Mouse (Mus musculus) intestine, embryonic 16.5 days (tissue): ENCODE measurements around the gene Dcst1. TPM values are rescaled to one million over a fixed set of nuclear protein-coding genes. Genes with fewer than 3 reads are reported as not detected.
A peak's percentile ranks its signal among the peaks of the same experiment; 100 is the strongest.

Source experiments
- ATAC-seq: fragments of 200-750 bp; cut with Nextera tagmentation; 2 replicates; pipeline ENCODE4 v1.8.0; 2017; ENCODE audit warnings: moderate TSS enrichment, moderate library complexity
- H3K27ac ChIP-seq: fragments of 300-500 bp; sonication (generic); 2 replicates; pipeline ENCODE4 v1.5.1; 2014; ENCODE audit warnings: mild to moderate bottlenecking, low read length
- H3K27me3 ChIP-seq: fragments of 300-500 bp; sonication (generic); replicated peaks from 2 replicates; pipeline ENCODE4 v1.6.1; 2014; ENCODE audit warnings: low read length, control low read depth, mixed read lengths; ENCODE audit not compliant: control insufficient read depth, insufficient read depth
- H3K36me3 ChIP-seq: fragments of 300-500 bp; sonication (generic); 2 replicates; pipeline ENCODE4 v1.6.1; 2014; ENCODE audit warnings: low read length, control low read depth; ENCODE audit not compliant: control insufficient read depth, insufficient read depth
- H3K4me1 ChIP-seq: fragments of 300-500 bp; sonication (generic); 2 replicates; pipeline ENCODE4 v1.6.1; 2014; ENCODE audit warnings: low read length, control low read depth, mixed read lengths; ENCODE audit not compliant: control insufficient read depth, insufficient read depth
- H3K4me2 ChIP-seq: fragments of 300-500 bp; sonication (generic); 2 replicates; pipeline ENCODE4 v1.6.1; 2014; ENCODE audit warnings: low read depth, low read length, control low read depth
- H3K4me3 ChIP-seq: fragments of 300-500 bp; sonication (generic); 2 replicates; pipeline ENCODE4 v1.5.1; 2014; ENCODE audit warnings: mild to moderate bottlenecking, low read length
- H3K9ac ChIP-seq: fragments of 300-500 bp; sonication (generic); 2 replicates; pipeline ENCODE4 v1.6.1; 2014; ENCODE audit warnings: low read depth, low read length
- H3K9me3 ChIP-seq: fragments of 300-500 bp; sonication (generic); 2 replicates; pipeline ENCODE4 v1.6.1; 2016; ENCODE audit warnings: low read length, control low read depth; ENCODE audit not compliant: control insufficient read depth
- WGBS: fragments of 180-500 bp; shearing (Covaris S2); extraction: QIAGEN DNeasy Blood & Tissue Kit; methylation state at CpG from one replicate; pipeline ENCODE4 v1.1.7; 2014; 5-methylcytosine and 5-hydroxymethylcytosine counted together
- polyA plus RNA-seq: library from polyadenylated mRNA; unstranded; fragments of >200 nt; fragmentation: Nextera tagmentation; extraction: Ambion mirVana; gene quantifications from 2 replicates; pipeline ENCODE4 v1.2.1, GENCODE M21; 2015

The Dcst1 gene
- polyA plus RNA-seq, 1 experiment from 2014 or later, result 3.5 TPM

DNA sequence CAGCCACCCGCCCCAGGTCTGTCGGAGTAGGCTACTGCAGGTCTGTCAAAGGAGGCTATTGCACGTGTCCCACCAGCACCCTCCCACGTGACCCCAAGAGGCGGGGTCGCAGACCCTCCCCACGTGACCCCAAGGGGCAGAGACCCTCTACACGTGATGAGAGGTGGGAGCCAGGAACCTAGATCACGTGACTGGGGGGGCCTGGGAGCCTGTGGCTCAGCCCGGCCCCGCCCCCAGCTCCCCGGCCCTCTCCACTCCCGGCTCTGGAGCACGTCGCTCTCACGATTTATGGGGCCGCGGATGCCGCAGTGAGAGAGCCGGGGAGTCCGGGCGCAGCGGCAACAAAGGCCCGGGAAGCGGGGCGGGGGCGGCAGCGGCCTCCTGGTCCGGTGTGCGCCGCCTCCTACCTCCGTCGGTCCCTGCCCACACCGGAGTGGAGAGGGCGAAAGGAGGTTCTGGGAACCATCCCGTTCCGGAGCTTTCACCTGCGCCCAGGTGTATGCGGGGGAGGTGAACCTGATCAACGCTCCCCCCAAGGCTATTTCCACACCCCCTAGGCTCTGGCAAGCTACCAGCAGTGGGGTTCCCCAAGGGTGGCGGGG lies 44.4 kb downstream of the Dcst1 start:
- ATAC-seq, result peak; percentile 18; the same call in 1 of the 2 replicates
- peaks cover 48% of the 10 kb centered on the region for H3K4me1 ChIP-seq
- WGBS, result under 1% methylated on average over 40 of the region's 41 CpGs

DNA sequence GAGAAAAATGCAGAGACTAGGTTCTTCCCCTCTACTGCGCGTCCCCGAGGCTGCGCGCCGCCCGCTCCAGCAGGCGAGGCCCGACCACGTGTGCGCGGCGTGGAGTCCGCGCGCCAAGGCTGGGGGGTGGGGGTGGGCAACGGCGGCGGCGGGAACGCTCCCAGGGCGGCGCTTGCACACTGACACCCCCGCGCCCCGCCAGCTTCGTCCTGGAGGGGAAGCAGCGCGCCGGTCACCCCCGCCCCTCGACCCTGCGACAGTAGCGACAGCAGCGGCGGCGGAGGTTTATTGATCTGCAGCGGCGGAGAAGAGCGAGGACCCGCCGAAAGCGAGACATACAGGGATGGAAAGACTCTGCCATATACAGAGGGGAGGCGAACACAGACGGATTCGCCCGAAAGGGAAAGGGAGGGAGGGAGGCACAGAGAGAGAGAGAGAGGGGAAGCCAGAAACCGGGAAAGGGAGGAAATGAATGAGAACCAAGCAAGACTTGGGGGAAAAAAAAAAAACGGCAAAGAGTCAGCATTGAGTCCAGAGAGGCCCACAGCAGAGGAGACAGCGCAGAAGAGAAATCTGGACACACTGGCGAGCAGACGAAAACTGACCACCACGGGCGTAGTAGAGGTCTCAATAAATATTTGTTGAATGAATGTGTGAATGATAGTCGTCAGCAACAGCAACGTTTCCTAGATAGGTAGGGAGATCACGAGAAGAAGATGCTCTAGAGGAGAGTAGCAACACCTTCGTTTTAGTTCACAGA lies 45.3 kb downstream of the Dcst1 start:
- Histone ChIP-seq H3K4me1 (peaks cover 57% of the 10 kb centered on the region), H3K4me3 (peak overlapping the region; percentile 48), H3K27ac (no peak overlapping the region), H3K27me3 (peaks cover 30% of the 10 kb centered on the region; the same call in 1 of the 2 replicates), H3K36me3 (no peaks in the 10 kb centered on the region), H3K9ac (peak overlapping the region; percentile 65), H3K9me3 (no peaks in the 10 kb centered on the region), H3K4me2 (peak overlapping the region; percentile 98)
- 3% methylated on average over 58 of the region's 58 CpGs for WGBS
- ATAC-seq, result no peak

More for the DNA sequence above, 44.4 kb downstream of the Dcst1 start:
- Histone ChIP-seq H3K4me2 (peak overlapping the region; percentile 98), H3K9me3 (no peaks in the 10 kb centered on the region), H3K27ac (no peak overlapping the region), H3K4me3 (peak overlapping the region; percentile 64), H3K36me3 (no peaks in the 10 kb centered on the region), H3K9ac (peak overlapping the region; percentile 70), H3K27me3 (peaks cover 30% of the 10 kb centered on the region; the same call in 1 of the 2 replicates)

DNA sequence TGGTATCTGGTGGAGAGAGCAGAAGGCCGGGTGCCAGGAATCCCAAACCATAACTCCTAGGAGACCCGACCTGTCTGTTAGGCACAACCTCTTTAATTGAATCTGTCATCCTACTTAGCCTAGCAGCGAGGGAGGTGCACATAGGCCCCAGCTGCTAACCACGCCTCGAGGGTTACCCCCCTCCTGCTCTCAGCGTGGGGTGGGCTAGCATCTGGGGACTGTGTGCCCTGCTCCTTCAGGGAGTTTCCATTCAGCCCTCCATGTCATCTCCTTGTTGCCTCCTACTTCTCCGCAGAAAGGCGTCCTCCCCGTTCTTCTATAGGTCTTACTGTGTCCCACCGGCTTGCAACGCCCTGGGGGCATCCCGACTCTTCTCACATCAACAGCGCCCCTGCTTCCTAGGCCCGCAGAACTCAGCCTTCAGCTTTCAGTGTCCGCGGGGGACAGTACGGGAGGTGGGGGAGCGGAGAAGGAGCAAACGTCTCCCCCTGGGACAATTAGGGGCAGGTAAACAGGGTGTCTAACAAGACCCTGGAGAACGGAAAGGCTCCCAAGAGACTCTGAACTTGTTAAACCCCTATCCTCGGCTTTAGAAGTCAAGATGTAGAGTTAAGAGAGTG lies 46.0 kb downstream of the Dcst1 start:
- no peaks in the 10 kb centered on the region for H3K36me3 ChIP-seq
- H3K9me3 ChIP-seq, result no peaks in the 10 kb centered on the region
- H3K4me2 ChIP-seq, result peak overlapping the region; percentile 98
- H3K9ac ChIP-seq, result peak overlapping the region; percentile 65
- H3K4me1 ChIP-seq, result peaks cover 58% of the 10 kb centered on the region
- peak overlapping the region; percentile 48 for H3K4me3 ChIP-seq
- ATAC-seq, result no peak
- no peak overlapping the region for H3K27ac ChIP-seq
- WGBS, result 32% methylated on average over 21 of the region's 21 CpGs
- H3K27me3 ChIP-seq, result peaks cover 30% of the 10 kb centered on the region; the same call in 1 of the 2 replicates

DNA sequence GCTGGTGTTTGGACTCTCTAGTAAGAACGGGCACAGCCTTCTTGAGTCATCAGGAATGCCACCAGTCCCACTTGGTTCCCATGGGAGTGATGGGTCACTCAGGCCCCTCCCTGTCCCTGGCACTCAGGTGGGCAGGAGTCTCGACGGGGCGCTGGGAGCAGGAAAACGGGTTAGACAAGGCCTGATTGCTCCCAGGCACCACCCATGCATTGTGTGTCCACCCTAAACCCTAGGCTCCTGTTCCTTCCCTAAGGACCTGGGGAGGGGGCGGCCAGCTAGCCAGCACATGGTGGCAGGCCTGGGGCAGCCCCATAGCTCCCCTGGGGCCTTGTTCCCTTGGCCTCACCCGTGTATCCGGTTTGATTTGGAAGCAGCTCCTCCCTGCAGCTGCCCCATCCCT lies 46.7 kb downstream of the Dcst1 start:
- 77% methylated on average over 8 of the region's 8 CpGs for WGBS
- no peaks in the 10 kb centered on the region for H3K9me3 ChIP-seq
- H3K36me3 ChIP-seq, result no peaks in the 10 kb centered on the region
- H3K9ac ChIP-seq, result no peak overlapping the region
- H3K27me3 ChIP-seq, result peaks cover 30% of the 10 kb centered on the region; the same call in 1 of the 2 replicates
- no peak for ATAC-seq
- H3K4me1 ChIP-seq, result peaks cover 58% of the 10 kb centered on the region
- H3K4me3 ChIP-seq, result no peak overlapping the region
- H3K27ac ChIP-seq, result no peak overlapping the region
- no peak overlapping the region for H3K4me2 ChIP-seq

DNA sequence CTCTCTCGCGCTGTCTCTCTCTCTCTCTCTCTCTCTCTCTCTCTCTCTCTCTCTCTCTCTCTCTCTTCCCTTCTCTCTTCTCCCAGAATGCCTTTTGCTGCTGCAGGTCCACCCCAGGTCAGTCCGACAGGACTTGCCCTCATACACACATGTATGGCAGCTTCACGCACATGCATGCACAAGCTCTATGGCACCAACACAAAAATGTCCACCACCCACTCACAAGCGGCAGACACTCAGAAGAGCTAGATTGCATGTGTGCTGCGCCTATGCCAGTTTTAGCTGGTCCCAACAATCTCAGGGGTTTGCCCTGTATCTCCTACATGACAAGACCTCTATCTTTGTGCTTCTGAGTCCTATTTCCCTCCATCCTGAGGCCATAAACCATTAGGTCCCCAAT lies 47.8 kb downstream of the Dcst1 start:
- Histone ChIP-seq H3K4me1 (peaks cover 57% of the 10 kb centered on the region), H3K9ac (no peak overlapping the region), H3K4me2 (no peak overlapping the region), H3K9me3 (no peaks in the 10 kb centered on the region), H3K36me3 (no peaks in the 10 kb centered on the region), H3K27me3 (peaks cover 30% of the 10 kb centered on the region; the same call in 1 of the 2 replicates), H3K27ac (no peak overlapping the region), H3K4me3 (no peak overlapping the region)
- WGBS, result 53% methylated on average over 6 of the region's 6 CpGs
- ATAC-seq, result no peak

DNA sequence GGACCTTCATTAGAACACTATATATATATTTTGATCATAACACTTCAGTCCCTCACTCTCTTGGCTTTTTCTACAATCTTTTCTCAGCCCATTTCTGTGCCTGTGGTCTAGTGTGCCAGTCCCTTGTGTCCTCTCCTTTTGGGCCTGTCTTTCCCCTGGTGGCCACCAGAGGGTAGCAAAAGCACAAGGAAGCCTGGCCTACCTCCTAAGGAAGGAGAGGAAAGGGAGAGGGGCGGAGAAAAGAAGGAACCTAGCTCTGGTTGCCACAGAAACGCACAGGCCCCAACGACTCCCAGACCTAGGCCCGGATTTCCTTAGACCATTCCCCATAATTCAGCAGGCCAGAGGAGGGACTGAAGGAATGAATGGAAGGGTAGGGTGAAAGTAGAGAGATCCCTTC lies 48.2 kb downstream of the Dcst1 start:
- Histone ChIP-seq H3K9ac (peak overlapping the region; percentile 51; the same call in 1 of the 2 replicates), H3K9me3 (no peaks in the 10 kb centered on the region), H3K36me3 (no peaks in the 10 kb centered on the region), H3K4me2 (peak overlapping the region; percentile 69), H3K4me3 (peak overlapping the region; percentile 36; the same call in 1 of the 2 replicates), H3K27ac (peak overlapping the region; percentile 37; the same call in 1 of the 2 replicates), H3K4me1 (peaks cover 53% of the 10 kb centered on the region), H3K27me3 (peaks cover 30% of the 10 kb centered on the region; the same call in 1 of the 2 replicates)
- peak; percentile 58 for ATAC-seq
- WGBS, result 3% methylated on average over 4 of the region's 4 CpGs

DNA sequence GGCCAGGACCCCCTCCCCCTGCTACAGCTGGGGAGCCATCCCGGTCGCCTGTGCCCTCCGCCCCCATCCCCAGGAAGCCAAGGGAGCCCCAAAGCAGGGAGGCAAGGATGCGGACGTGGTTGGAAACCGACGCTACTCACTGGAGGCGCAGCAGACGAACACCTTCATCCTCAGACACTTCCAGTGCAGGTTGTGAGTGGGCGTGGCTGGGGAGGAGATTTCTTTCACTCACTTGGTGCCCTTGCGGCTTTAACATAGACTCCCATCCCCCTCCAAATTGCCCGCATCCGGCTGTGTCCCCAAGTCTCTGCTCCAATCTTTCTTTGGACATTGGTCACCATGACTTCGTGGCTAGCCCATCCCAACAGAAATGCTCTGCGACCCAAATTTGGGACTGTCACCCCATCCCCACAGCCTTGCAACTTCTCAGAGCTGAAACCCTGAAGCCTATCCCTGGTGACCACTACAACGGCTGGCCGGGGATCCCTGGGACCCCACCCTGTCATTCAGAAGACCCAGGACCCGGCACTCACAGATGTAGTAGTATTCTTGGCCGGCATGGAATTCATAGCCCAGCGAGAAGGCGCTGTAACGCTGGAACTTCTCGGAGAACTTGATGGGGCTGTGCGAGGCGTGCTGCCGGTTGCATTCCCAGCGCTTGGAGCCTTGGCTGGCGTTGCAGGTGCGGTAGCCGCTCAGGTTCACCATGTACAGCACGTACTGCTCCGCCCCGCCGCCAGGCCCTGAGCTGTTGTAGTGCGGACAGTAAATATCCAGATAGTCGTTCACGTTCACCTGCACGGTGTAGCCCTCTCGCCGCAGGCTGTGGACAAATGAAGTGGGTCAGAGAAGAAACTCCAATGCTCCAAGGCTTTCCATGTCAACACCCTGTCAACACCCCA lies 48.9 kb downstream of the Dcst1 start:
- H3K27ac ChIP-seq, result peak overlapping the region; percentile 37; the same call in 1 of the 2 replicates
- WGBS, result 17% methylated on average over 40 of the region's 40 CpGs
- H3K9ac ChIP-seq, result peak overlapping the region; percentile 51
- H3K9me3 ChIP-seq, result no peaks in the 10 kb centered on the region
- peak overlapping the region; percentile 69 for H3K4me2 ChIP-seq
- H3K36me3 ChIP-seq, result no peaks in the 10 kb centered on the region
- peak overlapping the region; percentile 36 for H3K4me3 ChIP-seq
- ATAC-seq, result peak; percentile 56
- H3K27me3 ChIP-seq, result peaks cover 30% of the 10 kb centered on the region; the same call in 1 of the 2 replicates
- H3K4me1 ChIP-seq, result peaks cover 46% of the 10 kb centered on the region

DNA sequence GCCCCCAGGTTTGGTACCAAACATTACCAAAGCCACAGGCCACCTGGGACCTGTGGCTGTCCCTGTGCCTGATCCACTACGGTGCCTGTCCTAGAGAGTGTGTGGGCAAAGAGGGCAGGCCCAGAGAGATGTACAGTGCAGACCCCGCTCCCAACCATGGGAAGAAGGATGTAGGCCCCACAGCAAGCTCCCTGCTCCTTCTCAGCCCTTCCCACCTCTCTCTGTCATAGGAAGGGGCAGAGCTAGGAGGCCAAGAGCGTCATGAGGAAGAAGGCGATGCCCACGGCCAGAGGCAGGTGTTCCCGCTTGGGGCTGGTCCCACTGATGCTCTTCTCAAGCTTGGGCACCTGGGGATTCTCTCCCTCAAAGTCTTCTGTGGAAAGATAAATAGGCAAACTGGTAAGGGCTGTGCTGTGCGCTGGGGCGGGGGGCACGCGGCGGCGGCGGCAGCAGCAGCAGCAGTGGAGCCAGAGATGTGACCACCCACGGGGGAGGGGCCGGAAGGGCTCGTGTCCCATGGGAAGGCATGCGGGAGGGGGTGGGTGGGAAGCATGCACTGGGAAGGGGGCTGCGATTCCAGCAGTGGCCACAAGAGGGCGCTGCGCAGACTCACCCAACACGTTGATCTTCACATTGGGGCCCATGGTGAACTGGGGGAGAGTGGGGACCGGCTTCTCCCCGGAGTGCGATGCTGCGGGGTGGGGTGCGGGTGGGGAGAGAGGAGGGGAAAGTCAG lies 49.7 kb downstream of the Dcst1 start:
- peak; percentile 29 for ATAC-seq
- Histone ChIP-seq H3K4me1 (peaks cover 38% of the 10 kb centered on the region), H3K9ac (peak overlapping the region; percentile 49), H3K4me2 (peak overlapping the region; percentile 69), H3K27ac (no peak overlapping the region), H3K4me3 (peak overlapping the region; percentile 36), H3K27me3 (peaks cover 21% of the 10 kb centered on the region; the same call in 1 of the 2 replicates), H3K9me3 (peaks cover 3% of the 10 kb centered on the region; the same call in 1 of the 2 replicates), H3K36me3 (no peaks in the 10 kb centered on the region)
- WGBS, result 6% methylated on average over 26 of the region's 26 CpGs
